Mouse (Mus musculus) ES-Bruce4 (cell line): ENCODE measurements around the gene Lysmd4.

ENCODE experiments used
- CTCF ChIP-seq: IDR thresholded peaks from one replicate; pipeline ENCODE4 v1.8.1; 2011; ENCODE audit warnings: low read depth, low read length
- EP300 ChIP-seq: IDR thresholded peaks from 2 replicates; pipeline ENCODE4 v1.6.1; 2011; ENCODE audit warnings: low read depth, low read length; ENCODE audit not compliant: insufficient read depth
- POLR2A ChIP-seq: IDR thresholded peaks from one replicate; pipeline ENCODE4 v1.8.1; 2011; ENCODE audit warnings: low read length; ENCODE audit not compliant: insufficient read depth

- TF ChIP-seq EP300 (no peak), CTCF (no peak), POLR2A (no peak)
Measured at GRCm38 (mm10) chr7:67216351-67216750, 6.0 kb upstream of the Lysmd4 start.
